Mouse (Mus musculus) ovary, adult 18-20 months (tissue): ENCODE measurements around the gene Col18a1.

Source experiments
- DNase-seq: peaks from one replicate; pipeline ENCODE4 v3.0.0; 2022; ENCODE audit warnings: low spot score, mixed read lengths

Gene Col18a1

DNA sequence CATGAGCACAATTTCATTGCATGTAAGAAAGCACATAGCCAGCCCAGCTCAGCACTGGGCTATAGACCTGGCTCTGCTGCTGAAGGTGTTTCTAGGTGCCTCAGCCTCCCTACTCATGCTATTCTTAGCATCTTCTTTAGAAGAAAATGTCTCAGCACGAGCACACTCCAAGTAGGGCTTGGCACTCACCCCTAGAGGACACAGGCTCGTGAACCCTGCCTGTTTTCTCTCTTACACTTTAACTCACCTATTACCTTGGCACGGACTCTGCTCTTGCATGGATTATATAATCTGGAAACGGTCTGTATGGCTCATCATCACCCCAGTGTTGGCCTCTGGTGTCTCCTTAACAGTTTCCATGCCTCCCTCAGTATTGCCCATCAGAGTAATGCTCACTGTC is 154.7 kb downstream of the Col18a1 start:
- no peak for DNase-seq

- no peak for DNase-seq
Observed at GRCm38 (mm10) chr10:77008698-77009097, 157.7 kb downstream of the Col18a1 start.

GRCm38 (mm10) chr10:77008109-77008561 is 158.2 kb downstream of the Col18a1 start:
- no peak for DNase-seq

DNA sequence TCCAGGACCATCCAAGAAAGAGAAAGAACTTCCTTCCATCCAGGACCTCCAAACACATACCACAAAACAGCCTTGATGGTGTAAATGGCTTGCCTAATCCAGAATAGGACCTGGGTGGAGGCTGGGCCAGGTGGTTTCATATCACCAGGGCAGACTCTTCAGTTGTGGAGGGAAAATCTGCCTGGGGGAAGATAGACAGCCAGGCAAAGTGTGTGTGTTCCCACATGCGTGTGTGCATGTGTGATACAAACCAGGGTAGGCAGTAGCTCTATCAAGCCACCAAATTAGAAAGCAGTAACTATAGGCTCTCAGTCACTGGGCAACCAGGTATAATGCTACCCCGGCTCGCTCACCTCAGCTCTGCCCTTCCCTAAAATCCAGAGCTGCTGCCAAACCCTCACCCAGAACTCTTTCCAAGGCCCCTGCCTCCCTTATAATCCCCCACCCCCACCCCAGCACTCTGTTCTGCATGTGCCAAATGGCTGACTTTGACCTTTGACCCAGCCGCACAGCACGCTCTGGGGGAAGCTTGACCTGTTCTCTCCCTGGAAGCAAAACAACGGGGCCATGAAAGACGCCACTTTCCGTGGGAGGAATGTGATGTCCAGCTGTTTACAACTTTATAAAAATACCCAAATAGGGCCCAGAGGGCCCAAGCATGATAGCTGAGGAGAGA is 158.8 kb downstream of the Col18a1 start:
- DNase-seq, result peak; percentile 57

DNA sequence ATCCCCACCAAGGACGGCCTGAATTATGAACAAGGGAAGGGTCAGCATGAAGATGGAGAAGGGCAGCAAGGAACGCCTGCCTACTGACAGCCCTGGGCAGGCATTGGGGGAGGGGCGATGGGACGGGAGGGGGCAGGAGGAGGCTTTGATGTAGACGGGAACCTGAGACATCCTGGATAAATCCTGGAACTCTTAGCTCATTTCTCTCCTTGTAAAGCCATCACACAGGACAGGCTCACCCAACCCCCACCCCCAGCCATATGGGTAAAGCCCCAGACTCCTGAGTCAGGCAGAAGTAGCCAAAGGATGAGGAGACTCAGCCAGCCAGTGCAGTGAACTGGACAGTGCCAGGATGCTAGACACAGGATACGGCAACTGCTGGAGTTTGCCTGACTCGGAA is 161.4 kb downstream of the Col18a1 start:
- no peak for DNase-seq
